Mouse (Mus musculus) thymus, adult 2 months (tissue): Measurements from ENCODE around the gene Zfp960. TPM values are rescaled to one million over a fixed set of nuclear protein-coding genes. Genes with fewer than 3 reads are reported as not detected.
A peak's percentile ranks its signal among the peaks of the same experiment; 100 is the strongest.
"Not testable (repeated sequence)": the region's sequence is repeated elsewhere in the genome, so short reads cannot be mapped to it uniquely, and the experiment has no call there.

Experiments
- DNase-seq: peaks from one replicate; pipeline ENCODE4 v3.0.0; 2021
- H3K27ac ChIP-seq: fragments of 200-500 bp; 2 replicates; pipeline ENCODE4 v1.5.1; 2012; ENCODE audit warnings: low read length, control low read depth; ENCODE audit not compliant: control insufficient read depth, insufficient read depth
- H3K27me3 ChIP-seq: fragments of 200-500 bp; 2 replicates; pipeline ENCODE4 v1.6.1; 2012; ENCODE audit warnings: mild to moderate bottlenecking, low read length, moderate library complexity, mixed read lengths; ENCODE audit not compliant: control insufficient read depth, insufficient read depth
- H3K36me3 ChIP-seq: fragments of 200-500 bp; 2 replicates; pipeline ENCODE4 v1.6.1; 2012; ENCODE audit warnings: mild to moderate bottlenecking, low read length, moderate library complexity; ENCODE audit not compliant: control insufficient read depth, insufficient read depth
- H3K4me1 ChIP-seq: fragments of 200-500 bp; replicated peaks from 2 replicates; pipeline ENCODE4 v1.6.1; 2012; ENCODE audit warnings: low read length; ENCODE audit not compliant: control insufficient read depth, insufficient read depth
- H3K4me3 ChIP-seq: fragments of 200-500 bp; 2 replicates; pipeline ENCODE4 v1.5.1; 2012; ENCODE audit warnings: mild to moderate bottlenecking, low read length, control low read depth, moderate library complexity; ENCODE audit not compliant: control insufficient read depth, insufficient read depth
- WGBS: fragments of 180-500 bp; shearing (Covaris S2); methylation state at CpG from one replicate; pipeline ENCODE4 v1.1.7; 2018; 5-methylcytosine and 5-hydroxymethylcytosine counted together
- polyA plus RNA-seq: library from polyadenylated mRNA; depleted of rRNA; stranded (reverse); fragments of >200 nt; gene quantifications from 2 replicates; pipeline ENCODE4 v1.2.3, GENCODE M21; 2012; rRNA removed

Zfp960 gene
- polyA plus RNA-seq, result 0.07 TPM in 1 of 2 replicates, not detected in the other

- H3K27me3 ChIP-seq, H3K4me3 ChIP-seq, H3K36me3 ChIP-seq, H3K27ac ChIP-seq, H3K4me1 ChIP-seq: not testable (repeated sequence)
- peak; percentile 15 for DNase-seq
- WGBS, result 3% methylated on average over 21 of the region's 21 CpGs
Observed at GRCm38 (mm10) chr17:17063628-17064494, at the start of gene Zfp960. Zfp960 (plus strand) TSS chr17:17064113.

GRCm38 (mm10) chr17:17018071-17018470 lies 45.8 kb upstream of the Zfp960 start:
- not testable (repeated sequence) for H3K4me1 ChIP-seq, H3K27me3 ChIP-seq, DNase-seq, H3K4me3 ChIP-seq, H3K27ac ChIP-seq, H3K36me3 ChIP-seq
- WGBS, result 97% methylated on average over 2 of the region's 2 CpGs

DNA sequence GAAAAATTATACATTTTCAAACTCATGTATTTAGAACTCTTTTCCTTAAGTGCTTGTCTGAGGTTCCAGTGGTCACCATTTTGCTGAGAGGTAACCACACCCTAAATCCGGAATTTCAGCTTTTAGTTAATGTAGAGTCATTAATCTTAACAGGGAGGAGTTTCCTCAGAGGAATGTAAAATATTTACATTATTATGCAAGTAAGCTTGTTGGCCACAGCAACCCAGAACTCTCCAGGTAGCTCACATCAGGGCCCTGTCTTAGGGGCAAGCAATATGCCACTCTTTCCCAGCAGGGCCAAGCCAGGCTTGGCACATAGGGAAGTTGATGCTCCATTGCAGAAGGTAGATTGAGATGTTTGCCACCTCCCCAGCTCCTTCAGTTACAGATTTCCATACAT lies 4.3 kb upstream of the Zfp960 start:
- not testable (repeated sequence) for H3K4me3 ChIP-seq, H3K4me1 ChIP-seq, H3K27me3 ChIP-seq, H3K36me3 ChIP-seq, H3K27ac ChIP-seq, DNase-seq
- WGBS, result 74% methylated on average over 1 of the region's 1 CpGs

GRCm38 (mm10) chr17:17120830-17121502 lies 57.1 kb downstream of the Zfp960 start, which contains the start of gene Zfp97:
Zfp97 (plus strand) TSS chr17:17121415.
- DNase-seq, H3K36me3 ChIP-seq, H3K27ac ChIP-seq, H3K4me3 ChIP-seq, H3K27me3 ChIP-seq, H3K4me1 ChIP-seq: not testable (repeated sequence)
- WGBS, result no CpG with 5 or more reads among the region's 8 CpGs

Other genes starting within 250 kb of the Zfp960 start
- gene Zfp97, start 57.3 kb downstream of the Zfp960 start, polyA plus RNA-seq, result 0.42 and 0.61 TPM in 2 replicates